Mouse (Mus musculus) kidney, postnatal 0 days (tissue): ENCODE data around the gene Fam107b. TPM values are rescaled to one million over a fixed set of nuclear protein-coding genes. Genes with fewer than 3 reads are reported as not detected.

Experiments
- ATAC-seq: fragments of 200-750 bp; cut with Nextera tagmentation; replicated peaks from 2 replicates; pipeline ENCODE4 v1.8.0; 2017; ENCODE audit warnings: low read depth, moderate number of reproducible peaks, moderate TSS enrichment, moderate library complexity; ENCODE audit not compliant: low FRiP score
- DNase-seq: peaks from one replicate; pipeline ENCODE4 v3.0.0-alpha.2; 2016; ENCODE audit warnings: low spot score
- H3K27ac ChIP-seq: fragments of 300-500 bp; sonication (generic); 2 replicates; pipeline ENCODE4 v1.5.1; 2014; ENCODE audit warnings: mild to moderate bottlenecking
- H3K27me3 ChIP-seq: fragments of 300-500 bp; sonication (generic); 2 replicates; pipeline ENCODE4 v1.6.1; 2014; ENCODE audit warnings: low read length, mixed read lengths; ENCODE audit not compliant: insufficient read depth
- H3K36me3 ChIP-seq: fragments of 300-500 bp; sonication (generic); 2 replicates; pipeline ENCODE4 v1.6.1; 2014; ENCODE audit warnings: low read length, mixed read lengths; ENCODE audit not compliant: insufficient read depth
- H3K4me1 ChIP-seq: fragments of 300-500 bp; sonication (generic); replicated peaks from 2 replicates; pipeline ENCODE4 v1.6.1; 2014; ENCODE audit warnings: antibody characterized with exemption, low read length, mixed read lengths; ENCODE audit not compliant: insufficient read depth
- H3K4me2 ChIP-seq: fragments of 300-500 bp; sonication (generic); 2 replicates; pipeline ENCODE4 v1.6.1; 2014; ENCODE audit warnings: mild to moderate bottlenecking, low read length, moderate library complexity, mixed read lengths
- H3K4me3 ChIP-seq: fragments of 300-500 bp; sonication (generic); replicated peaks from 2 replicates; pipeline ENCODE4 v1.5.1; 2014; ENCODE audit warnings: low read depth, low read length
- H3K9ac ChIP-seq: fragments of 300-500 bp; sonication (generic); 2 replicates; pipeline ENCODE4 v1.6.1; 2014; ENCODE audit warnings: low read depth, low read length
- H3K9me3 ChIP-seq: fragments of 300-500 bp; sonication (generic); replicated peaks from 2 replicates; pipeline ENCODE4 v1.6.1; 2016; ENCODE audit warnings: low read length, inconsistent platforms, mixed read lengths
- CTCF ChIP-seq: IDR thresholded peaks from 2 replicates; pipeline ENCODE4 v1.5.1; 2016; ENCODE audit warnings: antibody characterized with exemption, low read depth, mild to moderate bottlenecking, moderate library complexity
- WGBS: fragments of 180-500 bp; shearing (Covaris S2); extraction: QIAGEN DNeasy Blood & Tissue Kit; methylation state at CpG from one replicate; pipeline ENCODE4 v1.1.7; 2014; 5-methylcytosine and 5-hydroxymethylcytosine counted together
- polyA plus RNA-seq: library from polyadenylated mRNA; unstranded; fragments of >200 nt; fragmentation: Nextera tagmentation; extraction: Ambion mirVana; gene quantifications from 2 replicates; pipeline ENCODE4 v1.2.1, GENCODE M21; 2015

Fam107b gene
- polyA plus RNA-seq, 1 experiment from 2014 or later: 62.6 TPM

- WGBS: 9% methylated on average over 18 of the region's 18 CpGs
- DNase-seq (peak; percentile 66), ATAC-seq (peak; percentile 63)
- H3K36me3 ChIP-seq: no peaks in the 10 kb centered on the region
- H3K9ac ChIP-seq: no peak overlapping the region
- peak overlapping the region; percentile 57 for H3K4me2 ChIP-seq
- H3K9me3 ChIP-seq: no peaks in the 10 kb centered on the region
- peak; percentile 84 for TF ChIP-seq CTCF
- H3K27ac ChIP-seq: no peak overlapping the region
- peak overlapping the region; percentile 17; the same call in 1 of the 2 replicates for H3K4me3 ChIP-seq
- H3K27me3 ChIP-seq: no peaks in the 10 kb centered on the region
- H3K4me1 ChIP-seq: no peaks in the 10 kb centered on the region
These were observed 229.7 kb downstream of the Fam107b start for GRCm38 (mm10) chr2:3799767-3800554.

- no peak overlapping the region for H3K9ac ChIP-seq
- no peak overlapping the region for H3K4me2 ChIP-seq
- no peaks in the 10 kb centered on the region for H3K4me1 ChIP-seq
- H3K9me3 ChIP-seq: no peaks in the 10 kb centered on the region
- ATAC-seq: no peak
- no peak for TF ChIP-seq CTCF
- no peaks in the 10 kb centered on the region for H3K36me3 ChIP-seq
- WGBS: 47% methylated on average over 5 of the region's 5 CpGs
- no peaks in the 10 kb centered on the region for H3K27me3 ChIP-seq
- no peak overlapping the region for H3K4me3 ChIP-seq
- H3K27ac ChIP-seq: no peak overlapping the region
- no peak for DNase-seq
These were observed 230.2 kb downstream of the Fam107b start for GRCm38 (mm10) chr2:3800555-3800878.

- no peak for TF ChIP-seq CTCF
These were observed 235.5 kb downstream of the Fam107b start for GRCm38 (mm10) chr2:3805742-3806141.

GRCm38 (mm10) chr2:3810321-3810720, 240.0 kb downstream of the Fam107b start:
- 65% methylated on average over 5 of the region's 5 CpGs for WGBS
- Histone ChIP-seq H3K4me2 (no peak overlapping the region), H3K9me3 (no peaks in the 10 kb centered on the region), H3K4me1 (no peaks in the 10 kb centered on the region), H3K27me3 (no peaks in the 10 kb centered on the region), H3K4me3 (no peak overlapping the region), H3K27ac (no peak overlapping the region), H3K9ac (no peak overlapping the region), H3K36me3 (no peaks in the 10 kb centered on the region)
- TF ChIP-seq CTCF: no peak
- DNase-seq: no peak
- no peak for ATAC-seq

More at GRCm38 (mm10) chr2:3805742-3806141, 235.5 kb downstream of the Fam107b start:
- Histone ChIP-seq H3K36me3 (no peaks in the 10 kb centered on the region), H3K4me1 (no peaks in the 10 kb centered on the region), H3K4me3 (no peak overlapping the region), H3K27ac (no peak overlapping the region), H3K27me3 (no peaks in the 10 kb centered on the region), H3K9me3 (no peaks in the 10 kb centered on the region), H3K4me2 (no peak overlapping the region), H3K9ac (no peak overlapping the region)
- 60% methylated on average over 6 of the region's 6 CpGs for WGBS
- DNase-seq (no peak), ATAC-seq (no peak)

- ATAC-seq: no peak
- H3K4me2 ChIP-seq: no peak overlapping the region
These were observed 245.9 kb downstream of the Fam107b start for GRCm38 (mm10) chr2:3816142-3816609.

GRCm38 (mm10) chr2:3817626-3818025, 247.3 kb downstream of the Fam107b start:
- ATAC-seq: no peak
- Histone ChIP-seq H3K9ac (no peak overlapping the region), H3K4me2 (no peak overlapping the region), H3K4me3 (no peak overlapping the region), H3K9me3 (no peaks in the 10 kb centered on the region), H3K36me3 (no peaks in the 10 kb centered on the region), H3K4me1 (no peaks in the 10 kb centered on the region), H3K27me3 (no peaks in the 10 kb centered on the region), H3K27ac (no peak overlapping the region)
- no peak for DNase-seq
- WGBS: 89% methylated on average over 3 of the region's 3 CpGs
- no peak for TF ChIP-seq CTCF

More at GRCm38 (mm10) chr2:3816142-3816609, 245.9 kb downstream of the Fam107b start:
- no peaks in the 10 kb centered on the region for H3K27me3 ChIP-seq
- H3K4me1 ChIP-seq: no peaks in the 10 kb centered on the region
- no peaks in the 10 kb centered on the region for H3K9me3 ChIP-seq
- no peak overlapping the region for H3K4me3 ChIP-seq
- H3K36me3 ChIP-seq: no peaks in the 10 kb centered on the region
- H3K27ac ChIP-seq: no peak overlapping the region
- 52% methylated on average over 6 of the region's 6 CpGs for WGBS
- TF ChIP-seq CTCF: peak; percentile 61
- peak; percentile 77 for DNase-seq
- H3K9ac ChIP-seq: no peak overlapping the region
